Mouse (Mus musculus) forebrain, embryonic 16.5 days (tissue): ENCODE measurements at regions not wholly inside any gene's neighbourhood (a gene's known extent, or its start where the extent isn't known, plus 50 kb on each side); places are given as distances from the start of the nearest gene placed in this dataset.

Source experiments
- ATAC-seq: fragments of 200-750 bp; cut with Nextera tagmentation; 2 replicates; pipeline ENCODE4 v1.8.0; 2017; ENCODE audit warnings: mild to moderate bottlenecking, moderate library complexity
- H3K27ac ChIP-seq: fragments of 300-500 bp; sonication (generic); 2 replicates; pipeline ENCODE4 v1.5.1; 2014; ENCODE audit warnings: low read length, control low read depth
- H3K27me3 ChIP-seq: fragments of 300-500 bp; sonication (generic); replicated peaks from 2 replicates; pipeline ENCODE4 v1.6.1; 2014; ENCODE audit warnings: low read length; ENCODE audit not compliant: control insufficient read depth, insufficient read depth
- H3K36me3 ChIP-seq: fragments of 300-500 bp; sonication (generic); 2 replicates; pipeline ENCODE4 v1.6.1; 2014; ENCODE audit not compliant: control insufficient read depth, insufficient read depth
- H3K4me1 ChIP-seq: fragments of 300-500 bp; sonication (generic); replicated peaks from 2 replicates; pipeline ENCODE4 v1.6.1; 2014; ENCODE audit warnings: low read length; ENCODE audit not compliant: control insufficient read depth, insufficient read depth
- H3K4me2 ChIP-seq: fragments of 300-500 bp; sonication (generic); 2 replicates; pipeline ENCODE4 v1.6.1; 2014; ENCODE audit warnings: mild to moderate bottlenecking, low read length, control low read depth
- H3K4me3 ChIP-seq: fragments of 300-500 bp; sonication (generic); replicated peaks from 2 replicates; pipeline ENCODE4 v1.5.1; 2014; ENCODE audit warnings: mild to moderate bottlenecking, low read length, control low read depth
- H3K9ac ChIP-seq: fragments of 300-500 bp; sonication (generic); replicated peaks from 2 replicates; pipeline ENCODE4 v1.6.1; 2014; ENCODE audit warnings: low read depth, low read length, control low read depth
- H3K9me3 ChIP-seq: fragments of 300-500 bp; sonication (generic); 2 replicates; pipeline ENCODE4 v1.6.1; 2016; ENCODE audit warnings: low read length; ENCODE audit not compliant: control insufficient read depth
- WGBS: fragments of 180-500 bp; shearing (Covaris S2); extraction: QIAGEN DNeasy Blood & Tissue Kit; methylation state at CpG from one replicate; pipeline ENCODE4 v1.1.7; 2014; 5-methylcytosine and 5-hydroxymethylcytosine counted together

- H3K9ac ChIP-seq = no peak overlapping the region
- no peaks in the 10 kb centered on the region for H3K4me1 ChIP-seq
- H3K9me3 ChIP-seq = no peaks in the 10 kb centered on the region
- H3K27ac ChIP-seq = no peak overlapping the region
- no peaks in the 10 kb centered on the region for H3K27me3 ChIP-seq
- no peaks in the 10 kb centered on the region for H3K36me3 ChIP-seq
- no peak overlapping the region for H3K4me3 ChIP-seq
- no peak for ATAC-seq
- 76% methylated on average over 7 of the region's 7 CpGs for WGBS
- no peak overlapping the region for H3K4me2 ChIP-seq
These were observed 507.1 kb upstream of the Adam5 start for GRCm38 (mm10) chr8:25331161-25331776.

- no peak for ATAC-seq
- no peak overlapping the region for H3K4me3 ChIP-seq
- H3K27me3 ChIP-seq = no peaks in the 10 kb centered on the region
- H3K4me2 ChIP-seq = no peak overlapping the region
- H3K4me1 ChIP-seq = no peaks in the 10 kb centered on the region
- H3K9me3 ChIP-seq = no peaks in the 10 kb centered on the region
- 28% methylated on average over 1 of the region's 1 CpGs for WGBS
- H3K9ac ChIP-seq = no peak overlapping the region
- no peak overlapping the region for H3K27ac ChIP-seq
- no peaks in the 10 kb centered on the region for H3K36me3 ChIP-seq
These were observed 505.6 kb upstream of the Adam5 start for GRCm38 (mm10) chr8:25329791-25330190.

DNA sequence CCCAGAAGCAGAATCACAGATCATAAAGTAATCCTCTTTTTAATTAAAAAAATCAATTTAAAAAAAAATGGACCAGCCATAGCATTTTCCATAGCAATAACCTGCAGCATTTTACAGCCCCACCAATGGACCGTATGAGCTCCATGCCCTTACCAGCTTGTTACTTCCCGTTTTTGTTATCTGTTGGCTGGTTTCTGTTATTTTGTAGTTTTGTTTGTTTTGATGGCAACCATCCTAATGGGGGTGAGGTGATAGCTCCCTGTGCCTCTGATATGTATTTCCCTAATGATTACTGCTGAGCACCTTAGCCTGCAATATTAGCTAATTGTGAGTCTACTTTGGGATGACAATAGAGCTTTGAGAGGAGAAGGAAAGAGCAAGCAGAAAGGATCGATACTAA, 504.1 kb upstream of the Adam5 start:
- no peak overlapping the region for H3K4me2 ChIP-seq
- H3K4me1 ChIP-seq = no peaks in the 10 kb centered on the region
- no peaks in the 10 kb centered on the region for H3K9me3 ChIP-seq
- WGBS = 64% methylated on average over 3 of the region's 3 CpGs
- ATAC-seq = no peak
- H3K9ac ChIP-seq = no peak overlapping the region
- H3K36me3 ChIP-seq = no peaks in the 10 kb centered on the region
- H3K27me3 ChIP-seq = no peaks in the 10 kb centered on the region
- no peak overlapping the region for H3K27ac ChIP-seq
- no peak overlapping the region for H3K4me3 ChIP-seq

GRCm38 (mm10) chr8:25326930-25327329, 502.8 kb upstream of the Adam5 start:
- Histone ChIP-seq H3K9me3 (no peaks in the 10 kb centered on the region), H3K4me1 (no peaks in the 10 kb centered on the region), H3K4me2 (no peak overlapping the region), H3K36me3 (no peaks in the 10 kb centered on the region), H3K27me3 (no peaks in the 10 kb centered on the region), H3K27ac (no peak overlapping the region), H3K9ac (no peak overlapping the region), H3K4me3 (no peak overlapping the region)
- WGBS = 81% methylated on average over 6 of the region's 6 CpGs
- no peak for ATAC-seq

DNA sequence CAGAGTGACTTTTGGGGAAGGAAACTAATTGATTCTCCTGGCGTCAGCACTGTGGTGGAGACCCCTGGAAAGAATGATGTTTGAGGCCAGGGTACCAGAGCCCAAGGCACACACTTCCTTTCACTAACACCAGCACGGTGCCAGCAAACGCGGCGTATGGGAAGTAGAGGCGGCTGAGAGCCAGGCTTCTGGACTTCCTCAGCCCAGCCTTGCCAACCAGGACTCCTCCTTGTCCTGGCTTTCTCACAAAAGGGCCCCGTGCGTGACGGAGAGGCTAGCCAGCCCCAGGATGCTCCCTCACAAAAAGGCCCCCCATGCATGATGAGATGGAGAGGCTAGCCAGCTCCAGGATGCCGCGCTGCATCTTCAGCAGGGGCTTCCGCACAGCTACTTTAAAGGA, 502.1 kb upstream of the Adam5 start:
- WGBS = 54% methylated on average over 12 of the region's 12 CpGs
- no peak overlapping the region for H3K27ac ChIP-seq
- H3K4me3 ChIP-seq = no peak overlapping the region
- H3K9ac ChIP-seq = no peak overlapping the region
- no peaks in the 10 kb centered on the region for H3K9me3 ChIP-seq
- H3K36me3 ChIP-seq = no peaks in the 10 kb centered on the region
- ATAC-seq = no peak; the same call in 1 of the 2 replicates
- H3K27me3 ChIP-seq = no peaks in the 10 kb centered on the region
- no peaks in the 10 kb centered on the region for H3K4me1 ChIP-seq
- H3K4me2 ChIP-seq = no peak overlapping the region

- 92% methylated on average over 9 of the region's 9 CpGs for WGBS
- ATAC-seq = no peak
- Histone ChIP-seq H3K4me1 (no peaks in the 10 kb centered on the region), H3K4me3 (no peak overlapping the region), H3K4me2 (no peak overlapping the region), H3K36me3 (no peaks in the 10 kb centered on the region), H3K9ac (no peak overlapping the region), H3K9me3 (no peaks in the 10 kb centered on the region), H3K27ac (no peak overlapping the region), H3K27me3 (no peaks in the 10 kb centered on the region)
These were observed 500.6 kb upstream of the Adam5 start for GRCm38 (mm10) chr8:25324731-25325130.

GRCm38 (mm10) chr8:25323643-25324420, 499.7 kb upstream of the Adam5 start:
- Histone ChIP-seq H3K27ac (no peak overlapping the region), H3K9me3 (no peaks in the 10 kb centered on the region), H3K4me1 (no peaks in the 10 kb centered on the region), H3K36me3 (no peaks in the 10 kb centered on the region), H3K27me3 (no peaks in the 10 kb centered on the region), H3K4me2 (no peak overlapping the region), H3K9ac (no peak overlapping the region), H3K4me3 (no peak overlapping the region)
- ATAC-seq = no peak
- 62% methylated on average over 19 of the region's 19 CpGs for WGBS

DNA sequence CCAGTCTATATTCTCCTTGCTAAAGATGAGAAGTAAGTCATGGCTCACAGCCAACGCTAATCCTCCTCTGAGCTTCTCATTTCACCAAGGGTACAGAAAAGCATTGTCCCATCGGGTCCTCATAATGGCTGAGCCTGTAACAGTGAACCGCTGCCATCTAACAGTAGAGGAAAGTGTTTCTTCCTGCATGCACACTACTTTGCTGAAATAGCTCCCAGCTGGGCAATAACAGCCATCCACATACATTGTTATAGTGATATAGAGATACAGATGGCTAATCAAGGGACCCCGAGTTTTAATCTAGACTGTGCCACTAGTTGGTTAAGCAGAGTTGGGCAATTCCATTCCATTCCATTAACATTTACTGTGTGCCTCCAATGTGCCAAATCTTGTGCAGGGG, 492.2 kb upstream of the Adam5 start:
- WGBS = 75% methylated on average over 4 of the region's 4 CpGs
- Histone ChIP-seq H3K4me3 (no peak overlapping the region), H3K27ac (no peak overlapping the region)

DNA sequence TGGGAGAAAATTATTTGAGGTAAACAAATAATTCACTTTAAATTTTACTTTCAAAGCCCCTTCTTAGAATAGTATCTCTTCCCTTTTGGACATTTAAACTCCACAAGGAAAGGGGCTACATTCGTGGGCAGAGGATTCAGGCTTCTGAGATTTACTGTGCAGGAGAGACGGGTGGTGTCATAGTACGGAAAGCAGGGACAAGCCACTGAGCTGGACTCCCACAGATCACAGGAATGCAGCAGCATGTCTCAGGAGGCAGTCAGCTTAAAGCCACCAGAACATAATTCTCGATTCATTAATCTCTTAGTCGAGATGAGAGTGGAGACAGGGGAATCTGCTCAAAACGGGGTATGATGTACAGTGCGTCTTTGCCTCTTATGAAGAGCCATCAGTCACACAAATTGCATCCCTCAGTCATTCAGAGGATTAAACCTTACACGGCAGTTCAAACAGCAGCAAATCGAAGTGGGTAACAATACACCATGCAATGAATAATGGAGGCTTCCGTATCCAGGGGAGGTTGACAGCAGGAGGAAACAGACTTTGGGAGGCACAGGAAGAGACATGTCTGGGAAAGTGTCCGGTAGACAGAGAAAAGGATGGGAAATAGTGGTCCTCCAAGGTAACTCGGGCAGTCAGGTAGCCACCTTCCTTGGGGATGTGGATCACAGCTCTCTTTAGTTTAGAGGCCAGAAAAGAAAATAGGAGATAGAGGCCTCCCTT, 487.8 kb upstream of the Adam5 start:
- Histone ChIP-seq H3K9ac (no peak overlapping the region), H3K9me3 (no peaks in the 10 kb centered on the region), H3K36me3 (no peaks in the 10 kb centered on the region), H3K4me2 (no peak overlapping the region), H3K4me1 (peaks cover 3% of the 10 kb centered on the region), H3K4me3 (no peak overlapping the region), H3K27me3 (no peaks in the 10 kb centered on the region), H3K27ac (no peak overlapping the region)
- ATAC-seq = no peak
- WGBS = 32% methylated on average over 12 of the region's 12 CpGs

More for the DNA sequence above, 492.2 kb upstream of the Adam5 start:
- Histone ChIP-seq H3K4me1 (no peaks in the 10 kb centered on the region), H3K27me3 (no peaks in the 10 kb centered on the region), H3K4me2 (no peak overlapping the region), H3K9ac (no peak overlapping the region), H3K9me3 (no peaks in the 10 kb centered on the region), H3K36me3 (no peaks in the 10 kb centered on the region)
- ATAC-seq = no peak
